Mouse (Mus musculus) brain, embryonic 14.5 days (tissue): ENCODE measurements around the gene Dtymk.

Experiments
- CTCF ChIP-seq: fragments of 200-500 bp; IDR thresholded peaks from 2 replicates; pipeline ENCODE4 v1.5.1; 2012; ENCODE audit warnings: inconsistent platforms, mild to moderate bottlenecking, moderate library complexity, borderline replicate concordance; ENCODE audit not compliant: insufficient read depth, insufficient read length; ENCODE audit errors: extremely low read depth
- POLR2A ChIP-seq: fragments of 200-500 bp; IDR thresholded peaks from 2 replicates; pipeline ENCODE4 v1.6.1; 2012; ENCODE audit warnings: mild to moderate bottlenecking, inconsistent platforms, borderline replicate concordance; ENCODE audit not compliant: poor library complexity, insufficient read depth, insufficient read length, severe bottlenecking; ENCODE audit errors: extremely low read depth

DNA sequence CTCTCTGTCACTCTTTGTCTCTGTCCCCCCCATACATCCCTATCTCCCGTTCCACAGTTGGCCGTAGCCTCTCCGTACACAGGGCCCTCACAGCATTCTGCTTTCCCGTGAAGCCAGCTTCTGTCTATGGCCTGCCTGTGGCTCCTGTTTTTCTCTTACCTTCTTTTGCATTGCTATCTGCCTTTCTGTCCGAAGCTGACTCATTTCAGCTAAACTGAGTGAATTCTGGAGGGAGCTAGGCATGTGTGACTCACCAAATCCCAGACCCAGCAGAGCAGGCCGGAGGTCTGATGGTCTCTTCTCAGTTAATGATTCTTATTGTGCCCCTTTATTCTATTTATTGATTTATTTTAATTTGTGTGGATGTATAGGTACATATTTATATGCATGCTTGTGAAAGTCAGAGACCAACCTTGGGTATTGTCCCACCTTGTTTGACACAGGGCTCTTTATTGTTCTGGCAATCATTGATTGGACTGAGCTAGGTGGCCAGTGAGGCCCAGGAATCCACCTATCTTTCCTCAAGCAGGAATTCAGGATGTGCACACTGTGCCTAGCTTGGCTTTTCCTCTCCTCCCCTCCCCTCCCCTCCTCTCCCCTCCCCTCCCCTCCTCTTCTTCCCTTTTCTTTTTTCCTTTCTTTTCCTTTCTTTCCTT lies 34.3 kb upstream of the Dtymk start:
- TF ChIP-seq CTCF (no peak), POLR2A (no peak)
